Mouse (Mus musculus) G1E (cell line): ENCODE results near the gene Fosl2.

ENCODE experiments used
- CTCF ChIP-seq: IDR thresholded peaks from 2 replicates; pipeline ENCODE4 v1.5.1; 2012; ENCODE audit warnings: low read depth, low read length, inconsistent platforms, mixed read lengths
- GATA1 ChIP-seq: IDR thresholded peaks from 2 replicates; pipeline ENCODE4 v1.6.1; 2012; ENCODE audit warnings: borderline replicate concordance, low read length, inconsistent platforms, mixed read lengths
- POLR2AphosphoS5 ChIP-seq: IDR thresholded peaks from 2 replicates; pipeline ENCODE4 v1.6.1; 2012; ENCODE audit warnings: low read depth, low read length, inconsistent platforms; ENCODE audit not compliant: insufficient replicate concordance

- TF ChIP-seq CTCF (no peak), GATA1 (no peak), POLR2AphosphoS5 (no peak)
Measured at GRCm38 (mm10) chr5:32138446-32139195, 3.0 kb downstream of the Fosl2 start.
